Mouse (Mus musculus) layer of hippocampus, adult 11-12 months (tissue): ENCODE measurements around the gene Adam6a.
"Not testable (repeated sequence)": the region's sequence is repeated elsewhere in the genome, so short reads cannot be mapped to it uniquely, and the experiment has no call there.

Experiments used
- DNase-seq: peaks from one replicate; pipeline ENCODE4 v3.0.0; 2022; ENCODE audit warnings: low spot score

The Adam6a gene

GRCm38 (mm10) chr12:113543608-113544007, at the start of gene Adam6a:
TSS of gene Adam6a (plus strand) at chr12:113543908.
- not testable (repeated sequence) for DNase-seq

GRCm38 (mm10) chr12:113525901-113526300, 17.8 kb upstream of the Adam6a start:
- DNase-seq: no peak

DNA sequence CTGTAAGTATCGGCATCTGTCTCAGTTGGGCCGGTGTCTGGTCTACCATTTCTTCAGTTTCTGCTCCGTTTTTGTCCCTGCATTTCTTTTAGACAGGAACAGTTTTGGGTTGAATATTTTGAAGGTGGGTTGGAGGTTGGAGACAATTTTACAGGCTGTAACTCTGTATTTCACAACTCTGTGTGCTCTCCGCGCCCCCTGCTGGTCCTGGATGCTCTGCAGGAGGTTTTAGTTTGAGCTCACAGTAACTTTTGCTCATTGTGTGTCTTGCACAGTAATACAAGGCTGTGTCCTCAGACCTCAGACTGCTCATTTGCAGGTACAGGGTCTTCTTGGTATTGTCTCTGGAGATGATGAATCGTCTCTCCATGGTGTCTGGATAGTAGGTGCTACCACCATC, 34.5 kb downstream of the Adam6a start:
- peak; percentile 4 for DNase-seq

GRCm38 (mm10) chr12:113588001-113588400, 44.3 kb downstream of the Adam6a start:
- DNase-seq: no peak
